Mouse (Mus musculus) brain, embryonic 14.5 days (tissue): Measurements from ENCODE around the gene Impdh1.

ENCODE experiments used
- CTCF ChIP-seq: fragments of 200-500 bp; IDR thresholded peaks from 2 replicates; pipeline ENCODE4 v1.5.1; 2012; ENCODE audit warnings: inconsistent platforms, mild to moderate bottlenecking, moderate library complexity, borderline replicate concordance; ENCODE audit not compliant: insufficient read depth, insufficient read length; ENCODE audit errors: extremely low read depth
- POLR2A ChIP-seq: fragments of 200-500 bp; IDR thresholded peaks from 2 replicates; pipeline ENCODE4 v1.6.1; 2012; ENCODE audit warnings: mild to moderate bottlenecking, inconsistent platforms, borderline replicate concordance; ENCODE audit not compliant: poor library complexity, insufficient read depth, insufficient read length, severe bottlenecking; ENCODE audit errors: extremely low read depth

- TF ChIP-seq CTCF (no peak), POLR2A (no peak)
Measured at GRCm38 (mm10) chr6:29207017-29207416, 9.1 kb downstream of the Impdh1 start.
